Mouse (Mus musculus): ENCODE results near the gene Prim2. TPM values are rescaled to one million over a fixed set of nuclear protein-coding genes. Genes with fewer than 3 reads are reported as not detected.

Gene Prim2
- polyA plus RNA-seq, 1 experiment from 2014 or later, result 15.7 TPM

GRCm38 (mm10) chr1:33536272-33537004, 133.2 kb downstream of the Prim2 start:
- ATAC-seq (replicated peaks; ENCODE audit: insufficient number of reproducible peaks, insufficient read depth, low FRiP score, low read depth), result no peak
- Histone ChIP-seq H3K4me1 (replicated peaks) (0 out of 2 replicates have a peak, but pooled peaks cover 3% of the 10 kb centered on the region), H3K4me2 (no peak overlapping the region), H3K4me3 (no peak overlapping the region), H3K36me3 (no peaks in the 10 kb centered on the region), H3K9me3 (replicated peaks) (no peaks in the 10 kb centered on the region), H3K27ac (no peak overlapping the region), H3K27me3 (no peaks in the 10 kb centered on the region), H3K9ac (no peak overlapping the region)
- 94% methylated on average over 4 of the region's 4 CpGs for WGBS

- H3K36me3 ChIP-seq, result no peaks in the 10 kb centered on the region
- H3K9ac ChIP-seq, result no peak overlapping the region
- 85% methylated on average over 2 of the region's 2 CpGs for WGBS
- no peaks in the 10 kb centered on the region for H3K27me3 ChIP-seq
- no peak for ATAC-seq (replicated peaks; ENCODE audit: insufficient number of reproducible peaks, insufficient read depth, low FRiP score, low read depth)
- no peak overlapping the region for H3K4me3 ChIP-seq
- H3K9me3 ChIP-seq (replicated peaks), result no peaks in the 10 kb centered on the region
- 0 out of 2 replicates have a peak, but pooled peaks cover 3% of the 10 kb centered on the region for H3K4me1 ChIP-seq (replicated peaks)
- no peak overlapping the region for H3K27ac ChIP-seq
- H3K4me2 ChIP-seq, result no peak overlapping the region
Observed at GRCm38 (mm10) chr1:33535140-33535686, 134.4 kb downstream of the Prim2 start.

GRCm38 (mm10) chr1:33531860-33532259, 137.7 kb downstream of the Prim2 start:
- Histone ChIP-seq H3K36me3 (no peaks in the 10 kb centered on the region), H3K4me1 (replicated peaks) (0 out of 2 replicates have a peak, but pooled peaks cover 3% of the 10 kb centered on the region), H3K4me3 (no peak overlapping the region), H3K9me3 (replicated peaks) (no peaks in the 10 kb centered on the region), H3K4me2 (no peak overlapping the region), H3K9ac (no peak overlapping the region), H3K27me3 (no peaks in the 10 kb centered on the region), H3K27ac (no peak overlapping the region)
- no peak for ATAC-seq (replicated peaks; ENCODE audit: insufficient number of reproducible peaks, insufficient read depth, low FRiP score, low read depth)
- WGBS, result 83% methylated on average over 3 of the region's 3 CpGs

GRCm38 (mm10) chr1:33531097-33531856, 138.3 kb downstream of the Prim2 start:
- Histone ChIP-seq H3K27ac (no peak overlapping the region), H3K9me3 (replicated peaks) (no peaks in the 10 kb centered on the region), H3K9ac (no peak overlapping the region), H3K4me3 (no peak overlapping the region), H3K4me2 (no peak overlapping the region), H3K4me1 (replicated peaks) (0 out of 2 replicates have a peak, but pooled peaks cover 3% of the 10 kb centered on the region), H3K36me3 (no peaks in the 10 kb centered on the region), H3K27me3 (no peaks in the 10 kb centered on the region)
- 77% methylated on average over 5 of the region's 5 CpGs for WGBS
- ATAC-seq (replicated peaks; ENCODE audit: insufficient number of reproducible peaks, insufficient read depth, low FRiP score, low read depth), result no peak

- Histone ChIP-seq H3K36me3 (no peaks in the 10 kb centered on the region), H3K4me2 (no peak overlapping the region), H3K27ac (no peak overlapping the region), H3K4me1 (replicated peaks) (0 out of 2 replicates have a peak, but pooled peaks cover 3% of the 10 kb centered on the region), H3K9me3 (replicated peaks) (no peaks in the 10 kb centered on the region), H3K9ac (no peak overlapping the region), H3K27me3 (no peaks in the 10 kb centered on the region), H3K4me3 (no peak overlapping the region)
- ATAC-seq (replicated peaks; ENCODE audit: insufficient number of reproducible peaks, insufficient read depth, low FRiP score, low read depth), result no peak
- 94% methylated on average over 2 of the region's 2 CpGs for WGBS
Observed at GRCm38 (mm10) chr1:33530491-33530890, 139.1 kb downstream of the Prim2 start.

- Histone ChIP-seq H3K9me3 (replicated peaks) (no peaks in the 10 kb centered on the region), H3K4me2 (no peak overlapping the region), H3K36me3 (no peaks in the 10 kb centered on the region), H3K27me3 (no peaks in the 10 kb centered on the region), H3K4me3 (no peak overlapping the region), H3K4me1 (replicated peaks) (0 out of 2 replicates have a peak, but pooled peaks cover 3% of the 10 kb centered on the region), H3K27ac (no peak overlapping the region), H3K9ac (no peak overlapping the region)
- no peak for ATAC-seq (replicated peaks; ENCODE audit: insufficient number of reproducible peaks, insufficient read depth, low FRiP score, low read depth)
- 81% methylated on average over 8 of the region's 8 CpGs for WGBS
Observed at GRCm38 (mm10) chr1:33529543-33530232, 139.9 kb downstream of the Prim2 start.

- Histone ChIP-seq H3K9me3 (replicated peaks) (no peaks in the 10 kb centered on the region), H3K27ac (peak overlapping the region; percentile 24; the same call in 1 of the 2 replicates), H3K27me3 (no peaks in the 10 kb centered on the region), H3K4me1 (replicated peaks) (no peaks in the 10 kb centered on the region), H3K9ac (no peak overlapping the region), H3K4me2 (peak overlapping the region; percentile 41; the same call in 1 of the 2 replicates), H3K36me3 (no peaks in the 10 kb centered on the region), H3K4me3 (no peak overlapping the region)
- no peak for ATAC-seq (replicated peaks; ENCODE audit: insufficient number of reproducible peaks, insufficient read depth, low FRiP score, low read depth)
- WGBS, result 38% methylated on average over 6 of the region's 6 CpGs
Observed at GRCm38 (mm10) chr1:33527352-33527863, 142.2 kb downstream of the Prim2 start.

GRCm38 (mm10) chr1:33523223-33523622, 146.4 kb downstream of the Prim2 start:
- no peak for ATAC-seq (replicated peaks; ENCODE audit: insufficient number of reproducible peaks, insufficient read depth, low FRiP score, low read depth)
- Histone ChIP-seq H3K9me3 (replicated peaks) (no peaks in the 10 kb centered on the region), H3K27me3 (no peaks in the 10 kb centered on the region), H3K4me2 (no peak overlapping the region), H3K27ac (no peak overlapping the region), H3K9ac (no peak overlapping the region), H3K36me3 (no peaks in the 10 kb centered on the region), H3K4me3 (no peak overlapping the region), H3K4me1 (replicated peaks) (no peaks in the 10 kb centered on the region)
- WGBS, result 85% methylated on average over 5 of the region's 5 CpGs

GRCm38 (mm10) chr1:33515124-33515523, 154.5 kb downstream of the Prim2 start:
- H3K4me3 ChIP-seq, result no peak overlapping the region
- no peak for ATAC-seq (replicated peaks; ENCODE audit: insufficient number of reproducible peaks, insufficient read depth, low FRiP score, low read depth)
- H3K9me3 ChIP-seq (replicated peaks), result no peaks in the 10 kb centered on the region

GRCm38 (mm10) chr1:33511310-33511709, 158.3 kb downstream of the Prim2 start:
- WGBS, result 92% methylated on average over 4 of the region's 4 CpGs
- no peaks in the 10 kb centered on the region for H3K27me3 ChIP-seq

More at GRCm38 (mm10) chr1:33515124-33515523, 154.5 kb downstream of the Prim2 start:
- H3K27me3 ChIP-seq, result no peaks in the 10 kb centered on the region
- no peak overlapping the region for H3K27ac ChIP-seq
- no peaks in the 10 kb centered on the region for H3K4me1 ChIP-seq (replicated peaks)
- 62% methylated on average over 8 of the region's 8 CpGs for WGBS
- no peak overlapping the region for H3K4me2 ChIP-seq
- no peak overlapping the region for H3K9ac ChIP-seq
- no peaks in the 10 kb centered on the region for H3K36me3 ChIP-seq

GRCm38 (mm10) chr1:33504371-33504770, 165.2 kb downstream of the Prim2 start:
- H3K4me1 ChIP-seq (replicated peaks), result peaks cover 2% of the 10 kb centered on the region; the same call in 1 of the 2 replicates
- H3K9ac ChIP-seq, result no peak overlapping the region
- no peak overlapping the region for H3K4me2 ChIP-seq
- no peak overlapping the region for H3K27ac ChIP-seq
- no peak overlapping the region for H3K4me3 ChIP-seq
- H3K36me3 ChIP-seq, result no peaks in the 10 kb centered on the region
- no peak for ATAC-seq (replicated peaks; ENCODE audit: insufficient number of reproducible peaks, insufficient read depth, low FRiP score, low read depth)
- 88% methylated on average over 5 of the region's 5 CpGs for WGBS
- H3K27me3 ChIP-seq, result no peaks in the 10 kb centered on the region
- H3K9me3 ChIP-seq (replicated peaks), result no peaks in the 10 kb centered on the region

More at GRCm38 (mm10) chr1:33511310-33511709, 158.3 kb downstream of the Prim2 start:
- ATAC-seq (replicated peaks; ENCODE audit: insufficient number of reproducible peaks, insufficient read depth, low FRiP score, low read depth), result no peak
- no peak overlapping the region for H3K9ac ChIP-seq
- no peak overlapping the region for H3K4me3 ChIP-seq
- H3K27ac ChIP-seq, result no peak overlapping the region
- no peaks in the 10 kb centered on the region for H3K4me1 ChIP-seq (replicated peaks)
- H3K9me3 ChIP-seq (replicated peaks), result no peaks in the 10 kb centered on the region
- H3K4me2 ChIP-seq, result no peak overlapping the region
- no peaks in the 10 kb centered on the region for H3K36me3 ChIP-seq
